Mouse (Mus musculus) activated CD4-positive, CD25-positive, alpha-beta regulatory T cell, adult 4 months (primary cell): ENCODE measurements at regions not wholly inside any gene's neighbourhood (a gene's known extent, or its start where the extent isn't known, plus 50 kb on each side); places are given as distances from the start of the nearest gene placed in this dataset.

Experiments
- ATAC-seq: one replicate; pipeline ENCODE4 v1.8.0; 2017

- no peak for ATAC-seq
Observed at GRCm38 (mm10) chr4:93935692-93936091, 600.4 kb upstream of the Tusc1 start.

- no peak for ATAC-seq
Observed at GRCm38 (mm10) chr4:93927117-93927516, 591.8 kb upstream of the Tusc1 start.

GRCm38 (mm10) chr4:93924402-93924801 is 589.1 kb upstream of the Tusc1 start:
- ATAC-seq, result no peak

GRCm38 (mm10) chr4:93886631-93887030 is 551.3 kb upstream of the Tusc1 start:
- no peak for ATAC-seq

GRCm38 (mm10) chr4:93881318-93881717 is 546.0 kb upstream of the Tusc1 start:
- no peak for ATAC-seq

- no peak for ATAC-seq
Observed at GRCm38 (mm10) chr4:93879351-93879872, 544.1 kb upstream of the Tusc1 start.

- no peak for ATAC-seq
Observed at GRCm38 (mm10) chr4:93873271-93873670, 538.0 kb upstream of the Tusc1 start.

- no peak for ATAC-seq
Observed at GRCm38 (mm10) chr4:93853451-93853850, 518.1 kb upstream of the Tusc1 start.

- no peak for ATAC-seq
Observed at GRCm38 (mm10) chr4:93849178-93849577, 513.9 kb upstream of the Tusc1 start.

- no peak for ATAC-seq
Observed at GRCm38 (mm10) chr4:93830701-93831100, 495.4 kb upstream of the Tusc1 start.

GRCm38 (mm10) chr4:93793104-93793503 is 457.8 kb upstream of the Tusc1 start:
- no peak for ATAC-seq

- no peak for ATAC-seq
Observed at GRCm38 (mm10) chr4:93790157-93790556, 454.8 kb upstream of the Tusc1 start.

GRCm38 (mm10) chr4:93754497-93754896 is 419.2 kb upstream of the Tusc1 start:
- no peak for ATAC-seq

GRCm38 (mm10) chr4:93746326-93746725 is 411.0 kb upstream of the Tusc1 start:
- no peak for ATAC-seq

- ATAC-seq, result no peak
Observed at GRCm38 (mm10) chr4:93713711-93714110, 378.4 kb upstream of the Tusc1 start.

GRCm38 (mm10) chr4:93676403-93677039 is 341.2 kb upstream of the Tusc1 start:
- no peak for ATAC-seq

- no peak for ATAC-seq
Observed at GRCm38 (mm10) chr4:93675739-93676402, 340.6 kb upstream of the Tusc1 start.

GRCm38 (mm10) chr4:93669050-93669449 is 333.7 kb upstream of the Tusc1 start:
- ATAC-seq, result no peak

- no peak for ATAC-seq
Observed at GRCm38 (mm10) chr4:93664293-93664692, 329.0 kb upstream of the Tusc1 start.

- ATAC-seq, result no peak
Observed at GRCm38 (mm10) chr4:93638207-93638606, 302.9 kb upstream of the Tusc1 start.

- no peak for ATAC-seq
Observed at GRCm38 (mm10) chr4:93598474-93598873, 263.2 kb upstream of the Tusc1 start.

- no peak for ATAC-seq
Observed at GRCm38 (mm10) chr4:93584328-93584727, 249.0 kb upstream of the Tusc1 start.

GRCm38 (mm10) chr4:93583670-93584303 is 248.5 kb upstream of the Tusc1 start:
- ATAC-seq, result no peak

GRCm38 (mm10) chr4:93579343-93579742 is 244.0 kb upstream of the Tusc1 start:
- ATAC-seq, result no peak
